Mouse (Mus musculus): ENCODE data around the gene Cd7.

DNA sequence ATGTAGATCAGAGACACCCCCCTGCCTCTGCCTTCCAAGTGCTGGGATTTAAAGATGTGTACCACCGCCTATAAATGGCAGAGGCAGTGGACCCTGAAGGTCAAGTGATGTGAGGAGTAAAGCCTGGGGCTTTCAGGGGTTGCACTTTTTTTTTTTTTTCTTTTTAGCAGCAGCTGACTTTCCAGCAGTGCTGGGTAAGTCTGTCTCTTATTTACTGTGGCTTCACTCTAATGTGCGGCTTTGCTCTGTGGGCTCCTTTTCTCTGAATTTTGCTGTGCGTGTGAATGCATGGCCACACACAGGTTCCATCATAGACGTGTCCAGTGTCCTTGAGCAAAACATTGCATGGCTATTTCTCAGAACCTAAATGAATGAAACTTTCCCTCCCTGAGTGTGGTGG is 2.4 kb upstream of the Cd7 start:
- TF ChIP-seq CTCF (conservative IDR thresholded peaks at IDR 0.05; ENCODE audit: low read length) (no peak), POU5F1 (IDR thresholded peaks at IDR 0.05; ENCODE audit: borderline replicate concordance, low read length) (no peak), NANOG (IDR thresholded peaks at IDR 0.05; ENCODE audit: borderline replicate concordance, low read length) (no peak)
